Mouse (Mus musculus) liver, embryonic 14.5 days (tissue): Measurements from ENCODE around the gene Zfp619.
"Not testable (repeated sequence)": the region's sequence is repeated elsewhere in the genome, so short reads cannot be mapped to it uniquely, and the experiment has no call there.

Experiments
- CTCF ChIP-seq: IDR thresholded peaks from 2 replicates; pipeline ENCODE4 v1.5.1; 2016; ENCODE audit warnings: antibody characterized with exemption, low read depth, control low read depth
- EP300 ChIP-seq: IDR thresholded peaks from 2 replicates; pipeline ENCODE4 v1.6.1; 2016; ENCODE audit warnings: antibody characterized with exemption, low read depth

- not testable (repeated sequence) for TF ChIP-seq CTCF, EP300
Measured at GRCm38 (mm10) chr7:39589044-39589443, 71.5 kb downstream of the Zfp619 start.
